Mouse (Mus musculus): ENCODE results near the gene Olfr329-ps. TPM values are rescaled to one million over a fixed set of nuclear protein-coding genes. Genes with fewer than 3 reads are reported as not detected.
"Not testable (repeated sequence)": the region's sequence is repeated elsewhere in the genome, so short reads cannot be mapped to it uniquely, and the experiment has no call there.

Olfr329-ps gene
- not detected for total RNA-seq (2021)

DNA sequence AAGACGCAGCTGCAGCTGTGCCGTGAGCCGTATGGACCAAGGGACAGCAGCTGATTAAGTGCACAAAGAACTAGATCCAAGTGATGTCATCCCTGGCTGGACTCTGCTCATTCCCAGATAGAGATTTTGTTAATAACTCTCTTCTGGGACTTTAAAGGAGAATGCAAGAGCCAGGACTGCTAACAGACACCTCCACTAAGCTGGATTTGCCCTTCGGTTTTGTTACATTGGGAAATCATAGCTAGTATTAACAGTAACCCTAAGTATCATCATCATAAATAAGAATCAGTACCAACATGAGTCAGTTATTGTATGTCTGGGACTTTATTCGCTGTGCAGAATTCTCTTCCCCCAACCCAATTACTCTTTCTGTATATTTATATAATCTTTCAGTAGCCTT is at the start of gene Olfr329-ps:
Olfr329-ps (minus strand) TSS at position 101 of the 400 bp plus-strand sequence.
- intact Hi-C loops (cut with DNase I): no loop called here
- DNase-seq (ENCODE audit: low spot score in 2 of 2): no peak

GRCm38 (mm10) chr11:58594814-58595213 is 48.6 kb upstream of the Olfr329-ps start, which contains the start of gene Olfr324:
Gene Olfr324, plus strand, starts transcription at chr11:58595114.
- no peak for DNase-seq (ENCODE audit: low spot score in 2 of 2)
- intact Hi-C loops (cut with DNase I): no loop called here

- intact Hi-C loops (cut with DNase I): loop anchor here (5.0 kb wide), 1 partner anchor 186 kb away; no protein-coding TSS in a partner anchor
- DNase-seq (ENCODE audit: low spot score in 2 of 2): no peak
Observed at GRCm38 (mm10) chr11:58588620-58589250, 42.5 kb upstream of the Olfr329-ps start.

DNA sequence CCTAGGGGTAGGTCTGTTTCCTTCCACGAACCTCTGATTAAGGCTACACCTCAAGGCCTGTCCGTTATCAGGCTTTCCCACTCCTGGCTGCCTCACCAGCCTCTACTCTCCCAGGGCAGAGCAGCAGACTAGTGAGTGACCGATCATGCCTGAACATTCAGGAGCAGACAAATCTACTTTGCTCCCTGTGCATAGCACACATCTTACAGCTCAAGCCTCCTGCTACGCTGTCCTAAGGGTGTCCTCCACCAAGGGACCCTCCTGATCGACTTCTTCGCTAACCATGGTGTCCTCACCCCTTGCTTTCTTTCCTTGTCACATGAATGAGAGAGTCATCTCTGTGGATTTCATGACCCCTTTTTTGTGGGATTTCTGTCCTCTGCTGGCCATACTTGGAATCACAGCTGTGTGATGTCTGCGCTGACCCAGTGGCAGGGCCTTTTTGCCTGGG is 41.7 kb upstream of the Olfr329-ps start:
- intact Hi-C loops (cut with DNase I): loop anchor here (5.0 kb wide), 1 partner anchor 186 kb away; no protein-coding TSS in a partner anchor
- DNase-seq (ENCODE audit: low spot score in 2 of 2): peak; percentile 10 to 15

GRCm38 (mm10) chr11:58578636-58579035 is 32.4 kb upstream of the Olfr329-ps start:
- no peak for DNase-seq (ENCODE audit: low spot score in 2 of 2)
- intact Hi-C loops (cut with DNase I): no loop called here

GRCm38 (mm10) chr11:58577430-58577829 is 31.2 kb upstream of the Olfr329-ps start, which contains the start of gene Olfr325:
Gene Olfr325, plus strand, starts transcription at chr11:58577730.
- intact Hi-C loops (cut with DNase I): no loop called here
- no peak for DNase-seq (ENCODE audit: low spot score in 2 of 2)

DNA sequence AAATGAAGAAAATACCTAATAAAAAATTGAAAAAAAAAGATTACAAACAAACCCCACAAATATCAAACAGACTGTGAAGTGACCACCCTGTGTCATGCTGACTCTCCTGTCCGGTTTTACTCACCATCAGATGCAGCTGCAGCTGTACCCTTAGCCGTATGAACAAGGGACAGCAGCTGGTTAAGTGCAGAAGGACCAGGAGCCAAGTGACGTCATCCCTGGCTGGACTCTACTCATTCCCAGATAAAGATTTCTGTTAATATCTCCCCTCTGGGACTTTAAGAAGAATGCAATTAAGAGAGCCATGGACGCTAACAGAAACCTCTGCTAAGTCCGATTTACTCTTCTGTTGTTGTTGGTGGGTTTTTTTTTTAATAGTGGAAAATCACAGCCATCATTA is 24.2 kb upstream of the Olfr329-ps start, which contains the start of gene Olfr224:
Olfr224 (minus strand) TSS at position 149 of the 400 bp plus-strand sequence.
- intact Hi-C loops (cut with DNase I): no loop called here

DNA sequence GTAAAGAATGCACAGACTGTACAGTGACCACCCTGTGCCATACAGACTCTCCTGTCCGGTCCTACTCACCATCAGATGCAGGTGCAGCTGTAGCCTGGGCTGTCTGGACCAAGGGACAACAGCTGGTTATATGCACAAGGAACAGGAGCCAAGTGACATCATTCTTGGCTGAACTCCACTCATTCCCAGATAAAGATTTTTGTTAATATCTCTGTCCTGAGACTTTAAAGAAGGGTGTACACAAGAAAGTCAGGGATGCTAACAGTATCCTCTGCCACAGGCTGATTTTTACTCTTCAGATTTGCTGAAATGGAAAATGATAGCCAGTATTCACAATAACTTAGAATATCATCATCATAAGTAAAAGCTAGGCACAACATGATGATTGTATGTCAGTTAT is 9.3 kb upstream of the Olfr329-ps start, which contains the start of gene Olfr328:
Olfr328 (minus strand) TSS at position 101 of the 400 bp plus-strand sequence.
- no peak for DNase-seq (ENCODE audit: low spot score in 2 of 2)
- intact Hi-C loops (cut with DNase I): no loop called here

More for the DNA sequence above, 24.2 kb upstream of the Olfr329-ps start, which contains the start of gene Olfr224:
- DNase-seq (ENCODE audit: low spot score in 2 of 2): no peak

DNA sequence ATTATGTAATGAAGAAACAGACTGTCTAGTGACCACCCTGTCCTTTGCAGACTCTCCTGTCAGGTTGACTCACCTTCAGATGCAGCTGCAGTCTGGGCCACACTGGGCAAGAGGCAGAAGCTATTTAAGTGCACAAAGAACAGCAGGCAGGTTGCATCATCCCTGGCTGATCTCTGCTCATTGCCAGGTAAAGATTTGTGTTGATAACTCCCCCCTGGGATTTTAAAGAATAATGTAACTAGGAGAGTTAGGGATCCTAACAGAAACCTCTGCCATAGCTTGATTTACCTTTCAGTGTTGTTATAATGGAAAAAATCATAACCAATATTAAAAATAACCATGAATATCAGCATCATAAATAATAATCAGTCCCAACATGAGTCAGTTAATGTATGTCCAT is 11.5 kb downstream of the Olfr329-ps start, which contains the start of gene Olfr330:
Olfr330 (minus strand) TSS at position 101 of the 400 bp plus-strand sequence.
- DNase-seq (ENCODE audit: low spot score in 2 of 2); intact Hi-C loops (cut with DNase I): not testable (repeated sequence)

DNA sequence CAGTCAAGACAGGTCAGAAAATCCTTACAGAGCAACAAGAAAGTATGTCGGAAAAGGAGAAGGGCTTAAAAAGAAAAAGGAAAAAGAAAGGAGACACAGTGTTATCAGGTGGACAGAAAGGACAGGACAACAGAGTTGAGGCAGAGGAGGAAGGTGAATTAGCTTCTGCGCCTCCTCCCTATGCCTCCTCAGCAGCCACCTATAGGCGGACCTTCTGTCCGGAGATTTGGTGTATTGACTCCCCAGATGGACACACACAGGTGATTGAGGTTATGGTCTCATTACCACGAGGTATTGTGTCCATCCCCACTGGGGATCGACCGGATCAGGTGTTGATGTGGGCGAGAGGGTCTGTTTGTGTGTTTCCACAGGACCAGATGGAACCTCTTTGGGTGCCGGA is 26.5 kb downstream of the Olfr329-ps start:
- intact Hi-C loops (cut with DNase I): not testable (repeated sequence)
- peak in 1 of 2 experiments; percentile 14 for DNase-seq (ENCODE audit: low spot score in 2 of 2)

- DNase-seq (ENCODE audit: low spot score in 2 of 2): peak; percentile 57 to 72
Observed at GRCm38 (mm10) chr11:58518916-58519315, 27.3 kb downstream of the Olfr329-ps start.

GRCm38 (mm10) chr11:58509058-58509457 is 37.2 kb downstream of the Olfr329-ps start:
- DNase-seq (ENCODE audit: low spot score in 2 of 2); intact Hi-C loops (cut with DNase I): not testable (repeated sequence)

More at GRCm38 (mm10) chr11:58518916-58519315, 27.3 kb downstream of the Olfr329-ps start:
- intact Hi-C loops (cut with DNase I): not testable (repeated sequence)

- DNase-seq (ENCODE audit: low spot score in 2 of 2); intact Hi-C loops (cut with DNase I): not testable (repeated sequence)
Observed at GRCm38 (mm10) chr11:58502472-58502871, 43.8 kb downstream of the Olfr329-ps start, which contains the start of gene Olfr331. Gene Olfr331, minus strand, starts transcription at chr11:58502572.

- no peak for DNase-seq (ENCODE audit: low spot score in 2 of 2)
- intact Hi-C loops (cut with DNase I): loop anchor here (10.0 kb wide), 1 partner anchor 314 kb away; no protein-coding TSS in a partner anchor
Observed at GRCm38 (mm10) chr11:58499290-58499689, 46.9 kb downstream of the Olfr329-ps start.

DNA sequence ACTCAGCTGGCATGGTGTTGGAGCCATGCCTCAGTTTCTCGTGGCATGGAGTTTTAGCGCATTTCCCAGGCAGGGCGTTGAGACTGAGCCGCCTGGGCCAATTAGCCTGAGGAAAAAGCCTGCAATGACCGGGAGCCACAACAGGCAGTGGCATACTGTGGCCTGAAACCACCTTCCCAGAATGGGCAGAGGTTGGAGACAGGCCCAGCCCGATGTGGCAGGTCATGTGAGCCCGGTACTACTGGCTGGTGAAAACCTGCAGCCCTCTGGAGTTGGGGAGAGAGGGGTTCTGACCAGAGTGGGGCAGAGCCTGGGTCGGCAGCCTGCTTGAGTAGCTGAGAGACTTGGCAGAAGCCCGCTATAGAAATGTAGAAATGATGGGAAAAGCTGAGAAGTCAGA is 47.5 kb downstream of the Olfr329-ps start:
- intact Hi-C loops (cut with DNase I): loop anchor here (10.0 kb wide), 1 partner anchor 314 kb away; no protein-coding TSS in a partner anchor
- no peak for DNase-seq (ENCODE audit: low spot score in 2 of 2)

DNA sequence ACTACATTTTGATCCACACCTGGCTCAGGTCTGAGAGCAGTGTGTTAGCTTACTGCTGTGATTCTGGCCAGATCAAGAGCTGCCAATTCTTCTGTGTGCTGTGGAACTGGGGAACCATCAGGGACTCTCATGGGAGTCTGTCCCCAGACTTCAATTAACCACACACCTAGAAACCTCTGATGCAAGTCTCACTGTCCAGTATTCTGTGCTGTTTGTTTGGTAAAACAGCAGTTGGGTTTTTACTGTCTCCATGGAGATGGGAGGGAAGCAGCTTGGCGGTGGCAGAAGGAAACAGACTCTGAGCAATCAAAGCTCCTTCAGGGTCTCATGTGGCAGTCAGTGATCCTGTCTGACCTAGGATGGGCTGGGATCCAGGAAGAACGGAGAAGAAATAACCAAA is 53.8 kb downstream of the Olfr329-ps start, which contains the start of gene Olfr332:
Olfr332 (minus strand) TSS at position 101 of the 400 bp plus-strand sequence.
- DNase-seq (ENCODE audit: low spot score in 2 of 2): no peak
- intact Hi-C loops (cut with DNase I): loop anchor here (10.0 kb wide), 1 partner anchor 308 kb away; no protein-coding TSS in a partner anchor

Data from left cerebral cortex, postnatal 36 days (tissue).